Mouse (Mus musculus) stomach, embryonic 15.5 days (tissue): ENCODE data around the gene Trappc3. TPM values are rescaled to one million over a fixed set of nuclear protein-coding genes. Genes with fewer than 3 reads are reported as not detected.
A peak's percentile ranks its signal among the peaks of the same experiment; 100 is the strongest.

ENCODE experiments used
- ATAC-seq: fragments of 200-750 bp; cut with Nextera tagmentation; 2 replicates; pipeline ENCODE4 v1.8.0; 2017; ENCODE audit warnings: low read depth, moderate number of reproducible peaks, moderate TSS enrichment; ENCODE audit not compliant: insufficient read depth, low FRiP score
- H3K27ac ChIP-seq: fragments of 300-500 bp; sonication (generic); 2 replicates; pipeline ENCODE4 v1.5.1; 2015; ENCODE audit warnings: mild to moderate bottlenecking, inconsistent platforms
- H3K27me3 ChIP-seq: fragments of 300-500 bp; sonication (generic); replicated peaks from 2 replicates; pipeline ENCODE4 v1.6.1; 2015; ENCODE audit warnings: inconsistent platforms
- H3K36me3 ChIP-seq: fragments of 300-500 bp; sonication (generic); 2 replicates; pipeline ENCODE4 v1.6.1; 2015; ENCODE audit warnings: inconsistent platforms
- H3K4me1 ChIP-seq: fragments of 300-500 bp; sonication (generic); 2 replicates; pipeline ENCODE4 v1.6.1; 2015; ENCODE audit warnings: inconsistent platforms
- H3K4me2 ChIP-seq: fragments of 300-500 bp; sonication (generic); 2 replicates; pipeline ENCODE4 v1.6.1; 2015; ENCODE audit warnings: mild to moderate bottlenecking, inconsistent platforms
- H3K4me3 ChIP-seq: fragments of 300-500 bp; sonication (generic); replicated peaks from 2 replicates; pipeline ENCODE4 v1.5.1; 2015; ENCODE audit warnings: inconsistent platforms
- H3K9ac ChIP-seq: fragments of 300-500 bp; sonication (generic); 2 replicates; pipeline ENCODE4 v1.6.1; 2015; ENCODE audit warnings: inconsistent platforms
- H3K9me3 ChIP-seq: fragments of 300-500 bp; sonication (generic); 2 replicates; pipeline ENCODE4 v1.6.1; 2016; ENCODE audit warnings: inconsistent platforms
- WGBS: fragments of 180-500 bp; shearing (Covaris S2); methylation state at CpG from one replicate; pipeline ENCODE4 v1.1.7; 2015; 5-methylcytosine and 5-hydroxymethylcytosine counted together
- polyA plus RNA-seq: library from polyadenylated mRNA; unstranded; fragments of >200 nt; fragmentation: Nextera tagmentation; extraction: Ambion mirVana; gene quantifications from 2 replicates; pipeline ENCODE4 v1.2.1, GENCODE M21; 2015

The Trappc3 gene
- polyA plus RNA-seq, 1 experiment from 2014 or later: 91.7 TPM

GRCm38 (mm10) chr4:126321111-126321853, 59.2 kb downstream of the Trappc3 start, which contains the start of gene Adprhl2:
TSS of gene Adprhl2 (minus strand) at chr4:126321703.
- Histone ChIP-seq H3K4me2 (peak within 1 kb of the TSS; percentile 82), H3K4me3 (peak within 1 kb of the TSS; percentile 85), H3K9ac (peak within 1 kb of the TSS; percentile 84), H3K27me3 (no peaks in the 10 kb centered on the region), H3K36me3 (peaks cover 19% of the 10 kb centered on the region), H3K27ac (peak within 1 kb of the TSS; percentile 84), H3K9me3 (no peaks in the 10 kb centered on the region), H3K4me1 (peaks cover 20% of the 10 kb centered on the region)
- peak; percentile 81 for ATAC-seq
- WGBS: under 1% methylated on average over 80 of the region's 80 CpGs

GRCm38 (mm10) chr4:126321854-126322511, 59.9 kb downstream of the Trappc3 start:
- Histone ChIP-seq H3K4me2 (peak overlapping the region; percentile 82), H3K27me3 (no peaks in the 10 kb centered on the region), H3K9me3 (no peaks in the 10 kb centered on the region), H3K36me3 (peaks cover 12% of the 10 kb centered on the region; the same call in 1 of the 2 replicates), H3K27ac (no peak overlapping the region), H3K4me3 (peak overlapping the region; percentile 85), H3K9ac (no peak overlapping the region), H3K4me1 (peaks cover 20% of the 10 kb centered on the region)
- WGBS: 53% methylated on average over 28 of the region's 28 CpGs
- no peak for ATAC-seq

- no peaks in the 10 kb centered on the region for H3K9me3 ChIP-seq
- H3K27ac ChIP-seq: no peak overlapping the region
- no peak overlapping the region for H3K4me3 ChIP-seq
- no peak overlapping the region for H3K4me2 ChIP-seq
- H3K36me3 ChIP-seq: peaks cover 8% of the 10 kb centered on the region; the same call in 1 of the 2 replicates
- H3K4me1 ChIP-seq: peaks cover 20% of the 10 kb centered on the region
- 90% methylated on average over 13 of the region's 13 CpGs for WGBS
- H3K27me3 ChIP-seq: no peaks in the 10 kb centered on the region
- no peak overlapping the region for H3K9ac ChIP-seq
- no peak for ATAC-seq
Observed at GRCm38 (mm10) chr4:126322646-126323045, 60.5 kb downstream of the Trappc3 start.

- Histone ChIP-seq H3K27me3 (no peaks in the 10 kb centered on the region), H3K4me2 (peak overlapping the region; percentile 58), H3K9ac (no peak overlapping the region), H3K4me3 (peak overlapping the region; percentile 27; the same call in 1 of the 2 replicates), H3K27ac (peak overlapping the region; percentile 5; the same call in 1 of the 2 replicates), H3K4me1 (peaks cover 20% of the 10 kb centered on the region), H3K36me3 (no peaks in the 10 kb centered on the region), H3K9me3 (no peaks in the 10 kb centered on the region)
- WGBS: 35% methylated on average over 13 of the region's 13 CpGs
- ATAC-seq: peak; percentile 5; the same call in 1 of the 2 replicates
Observed at GRCm38 (mm10) chr4:126324861-126325260, 62.7 kb downstream of the Trappc3 start.

GRCm38 (mm10) chr4:126325281-126325861, 63.2 kb downstream of the Trappc3 start, which contains the start of gene Tekt2:
TSS of gene Tekt2 (minus strand) at chr4:126325688.
- Histone ChIP-seq H3K9me3 (no peaks in the 10 kb centered on the region), H3K36me3 (no peaks in the 10 kb centered on the region), H3K9ac (0 out of 2 replicates have a peak within 1 kb of the TSS, but pooled peaks have one; percentile 12), H3K4me3 (peak within 1 kb of the TSS; percentile 27), H3K27ac (peak within 1 kb of the TSS; percentile 5; the same call in 1 of the 2 replicates), H3K27me3 (no peaks in the 10 kb centered on the region), H3K4me1 (peaks cover 17% of the 10 kb centered on the region), H3K4me2 (peak within 1 kb of the TSS; percentile 58)
- WGBS: 8% methylated on average over 23 of the region's 23 CpGs
- peak; percentile 54; the same call in 1 of the 2 replicates for ATAC-seq

Other genes starting within 250 kb of the Trappc3 start
- gene Csf3r, start 237.8 kb upstream of the Trappc3 start, polyA plus RNA-seq: 1.8 and 1.9 TPM in 2 replicates
- 141 and 151 TPM in 2 replicates for gene Mrps15, start 215.4 kb upstream of the Trappc3 start, polyA plus RNA-seq
- gene Oscp1, start 203.8 kb upstream of the Trappc3 start, polyA plus RNA-seq: 13.5 and 13.9 TPM in 2 replicates
- gene Lsm10, start 165.7 kb upstream of the Trappc3 start, polyA plus RNA-seq: 46.7 and 48.0 TPM in 2 replicates
- gene Stk40, start 158.4 kb upstream of the Trappc3 start, polyA plus RNA-seq: 28.6 and 29.1 TPM in 2 replicates
- gene Eva1b, start 114.6 kb upstream of the Trappc3 start, polyA plus RNA-seq: 59.0 and 60.0 TPM in 2 replicates
- 7.4 and 10.3 TPM in 2 replicates for gene Sh3d21, start 98.8 kb upstream of the Trappc3 start, polyA plus RNA-seq
- 182 and 203 TPM in 2 replicates for gene Thrap3, start 59.6 kb upstream of the Trappc3 start, polyA plus RNA-seq
- gene Map7d1, start 6.0 kb upstream of the Trappc3 start, polyA plus RNA-seq: 34.1 and 36.9 TPM in 2 replicates
- 13.4 and 14.2 TPM in 2 replicates for gene Col8a2, start 24.5 kb downstream of the Trappc3 start, polyA plus RNA-seq
- 61.2 and 61.9 TPM in 2 replicates for gene Adprhl2, start 59.4 kb downstream of the Trappc3 start, polyA plus RNA-seq
- 7.8 and 8.6 TPM in 2 replicates for gene Tekt2, start 63.4 kb downstream of the Trappc3 start, polyA plus RNA-seq
- gene Ago3, start 167.2 kb downstream of the Trappc3 start, polyA plus RNA-seq: 13.9 and 15.2 TPM in 2 replicates
- gene Ago1, start 206.3 kb downstream of the Trappc3 start, polyA plus RNA-seq: 5.1 and 5.2 TPM in 2 replicates